Mouse (Mus musculus) intestine, postnatal 0 days (tissue): ENCODE results near the gene Uhrf2. TPM values are rescaled to one million over a fixed set of nuclear protein-coding genes. Genes with fewer than 3 reads are reported as not detected.
A peak's percentile ranks its signal among the peaks of the same experiment; 100 is the strongest.

Experiments used
- ATAC-seq: fragments of 200-750 bp; cut with Nextera tagmentation; 2 replicates; pipeline ENCODE4 v1.8.0; 2017; ENCODE audit warnings: mild to moderate bottlenecking, moderate TSS enrichment, moderate library complexity
- H3K27ac ChIP-seq: fragments of 300-500 bp; sonication (generic); 2 replicates; pipeline ENCODE4 v1.5.1; 2014; ENCODE audit warnings: mild to moderate bottlenecking, low read depth, low read length, moderate library complexity
- H3K27me3 ChIP-seq: fragments of 300-500 bp; sonication (generic); replicated peaks from 2 replicates; pipeline ENCODE4 v1.6.1; 2014; ENCODE audit warnings: low read length, mixed read lengths; ENCODE audit not compliant: control insufficient read depth, insufficient read depth
- H3K36me3 ChIP-seq: fragments of 300-500 bp; sonication (generic); 2 replicates; pipeline ENCODE4 v1.6.1; 2014; ENCODE audit warnings: mild to moderate bottlenecking, moderate library complexity; ENCODE audit not compliant: control insufficient read depth, insufficient read depth
- H3K4me1 ChIP-seq: fragments of 300-500 bp; sonication (generic); replicated peaks from 2 replicates; pipeline ENCODE4 v1.6.1; 2014; ENCODE audit warnings: antibody characterized with exemption, low read length, mixed read lengths; ENCODE audit not compliant: control insufficient read depth, insufficient read depth
- H3K4me2 ChIP-seq: fragments of 300-500 bp; sonication (generic); replicated peaks from 2 replicates; pipeline ENCODE4 v1.6.1; 2014; ENCODE audit warnings: low read depth, mild to moderate bottlenecking, moderate library complexity
- H3K4me3 ChIP-seq: fragments of 300-500 bp; sonication (generic); 2 replicates; pipeline ENCODE4 v1.5.1; 2014; ENCODE audit warnings: low read depth, low read length
- H3K9ac ChIP-seq: fragments of 300-500 bp; sonication (generic); 2 replicates; pipeline ENCODE4 v1.6.1; 2014; ENCODE audit warnings: mild to moderate bottlenecking, low read depth, low read length
- H3K9me3 ChIP-seq: fragments of 300-500 bp; sonication (generic); 2 replicates; pipeline ENCODE4 v1.6.1; 2016; ENCODE audit warnings: mixed run types; ENCODE audit not compliant: control insufficient read depth
- CTCF ChIP-seq: sonication (generic); IDR thresholded peaks from 2 replicates; pipeline ENCODE4 v1.5.1; 2016; ENCODE audit warnings: low read depth, mild to moderate bottlenecking, control low read depth, antibody characterized with exemption, moderate library complexity
- WGBS: fragments of 180-500 bp; shearing (Covaris S2); extraction: QIAGEN DNeasy Blood & Tissue Kit; methylation state at CpG from one replicate; pipeline ENCODE4 v1.1.7; 2014; 5-methylcytosine and 5-hydroxymethylcytosine counted together
- polyA plus RNA-seq: library from polyadenylated mRNA; unstranded; fragments of >200 nt; fragmentation: Nextera tagmentation; extraction: Ambion mirVana; gene quantifications from 2 replicates; pipeline ENCODE4 v1.2.1, GENCODE M21; 2015

Uhrf2 gene
- polyA plus RNA-seq, 1 experiment from 2014 or later: 18.3 TPM

- no peak overlapping the region for H3K27ac ChIP-seq
- no peak for ATAC-seq
- 71% methylated on average over 5 of the region's 5 CpGs for WGBS
- no peaks in the 10 kb centered on the region for H3K36me3 ChIP-seq
- H3K4me3 ChIP-seq: no peak overlapping the region
- no peak overlapping the region for H3K4me2 ChIP-seq
- no peak overlapping the region for H3K9ac ChIP-seq
- TF ChIP-seq CTCF: no peak
- H3K9me3 ChIP-seq: no peaks in the 10 kb centered on the region
- no peaks in the 10 kb centered on the region for H3K27me3 ChIP-seq
- H3K4me1 ChIP-seq: no peaks in the 10 kb centered on the region
Measured at GRCm38 (mm10) chr19:30115606-30116005, 85.3 kb downstream of the Uhrf2 start.

- Histone ChIP-seq H3K4me2 (no peak overlapping the region), H3K27ac (no peak overlapping the region), H3K9ac (no peak overlapping the region), H3K9me3 (no peaks in the 10 kb centered on the region), H3K4me1 (no peaks in the 10 kb centered on the region), H3K36me3 (no peaks in the 10 kb centered on the region), H3K4me3 (no peak overlapping the region), H3K27me3 (no peaks in the 10 kb centered on the region)
- no peak for ATAC-seq
- 75% methylated on average over 4 of the region's 4 CpGs for WGBS
- TF ChIP-seq CTCF: no peak
Measured at GRCm38 (mm10) chr19:30117241-30117640, 86.9 kb downstream of the Uhrf2 start.

DNA sequence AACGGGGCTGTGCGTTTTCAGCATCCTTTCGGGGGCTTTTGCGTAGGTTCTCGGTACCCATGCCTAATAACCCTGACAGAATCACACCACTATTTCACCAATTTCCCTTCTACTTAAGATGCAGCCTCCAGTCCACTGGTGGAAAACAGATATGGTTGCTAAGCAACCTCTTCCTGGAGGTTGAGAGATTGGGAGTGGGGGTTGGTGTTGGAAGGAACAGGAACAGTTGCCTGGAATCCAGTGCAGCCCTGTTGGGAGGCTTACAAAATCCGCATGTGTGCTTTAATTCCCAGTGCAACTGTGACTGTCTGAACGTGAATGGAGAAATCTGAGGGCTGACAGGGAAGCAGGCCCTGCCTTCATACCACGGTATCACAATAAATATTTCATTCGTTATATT is 87.5 kb downstream of the Uhrf2 start:
- H3K4me2 ChIP-seq: no peak overlapping the region
- WGBS: 71% methylated on average over 9 of the region's 9 CpGs
- H3K9ac ChIP-seq: no peak overlapping the region
- H3K27ac ChIP-seq: no peak overlapping the region
- no peaks in the 10 kb centered on the region for H3K9me3 ChIP-seq
- H3K4me1 ChIP-seq: no peaks in the 10 kb centered on the region
- no peaks in the 10 kb centered on the region for H3K27me3 ChIP-seq
- no peaks in the 10 kb centered on the region for H3K36me3 ChIP-seq
- no peak for TF ChIP-seq CTCF
- H3K4me3 ChIP-seq: no peak overlapping the region
- no peak for ATAC-seq

DNA sequence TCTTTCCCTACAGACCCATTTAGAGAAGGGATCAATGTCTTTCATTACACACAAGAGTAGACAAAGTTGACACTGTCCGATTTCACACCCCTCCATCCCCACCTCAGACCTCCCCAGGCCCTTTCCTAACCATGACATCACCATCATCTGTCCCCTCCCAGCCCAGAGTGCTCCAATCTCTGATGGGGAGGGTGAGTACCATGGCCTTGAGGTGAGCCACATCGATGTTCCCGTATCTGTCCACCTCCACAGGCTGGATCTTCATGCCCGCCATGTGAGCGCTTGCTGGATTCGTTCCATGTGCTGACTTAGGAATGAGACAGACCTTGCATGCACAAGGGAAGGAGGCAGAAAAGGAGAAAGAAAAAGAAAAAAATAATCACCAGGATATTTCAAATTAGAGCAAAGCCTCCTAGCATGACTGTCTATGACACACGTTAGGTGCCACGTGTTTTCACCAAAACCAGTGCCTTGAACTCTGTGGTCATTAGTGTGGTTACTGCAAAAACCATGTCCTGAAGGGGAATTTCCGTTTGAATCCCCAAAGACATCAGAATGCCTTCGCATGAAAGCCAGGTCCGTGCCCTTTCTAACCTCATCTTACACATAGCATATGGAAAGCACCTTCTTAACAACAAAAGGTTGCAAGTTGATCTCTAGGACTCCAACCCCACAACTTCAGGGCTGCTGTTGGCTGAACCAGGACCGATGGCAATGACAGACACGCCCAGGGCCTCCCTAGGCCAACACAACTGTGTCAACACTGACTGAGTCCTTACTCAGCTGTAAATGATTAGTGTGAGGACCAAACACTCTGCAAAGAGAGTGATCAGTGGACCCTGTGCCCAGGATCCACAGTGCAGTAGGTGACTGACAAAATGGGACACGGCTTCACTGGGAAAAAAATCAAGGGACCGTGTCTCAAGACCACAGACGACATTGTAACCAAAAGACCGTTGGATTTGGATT is 88.3 kb downstream of the Uhrf2 start:
- Histone ChIP-seq H3K36me3 (no peaks in the 10 kb centered on the region), H3K27ac (no peak overlapping the region), H3K27me3 (no peaks in the 10 kb centered on the region), H3K9ac (no peak overlapping the region), H3K4me3 (no peak overlapping the region), H3K4me1 (no peaks in the 10 kb centered on the region), H3K4me2 (no peak overlapping the region), H3K9me3 (no peaks in the 10 kb centered on the region)
- TF ChIP-seq CTCF: no peak
- ATAC-seq: peak; percentile 65
- 72% methylated on average over 17 of the region's 17 CpGs for WGBS

- Histone ChIP-seq H3K4me2 (no peak overlapping the region), H3K9me3 (no peaks in the 10 kb centered on the region), H3K9ac (no peak overlapping the region), H3K27me3 (no peaks in the 10 kb centered on the region), H3K36me3 (no peaks in the 10 kb centered on the region), H3K4me3 (no peak overlapping the region), H3K4me1 (no peaks in the 10 kb centered on the region), H3K27ac (no peak overlapping the region; the same call in 1 of the 2 replicates)
- WGBS: 42% methylated on average over 7 of the region's 7 CpGs
- TF ChIP-seq CTCF: no peak
- peak; percentile 60 for ATAC-seq
Measured at GRCm38 (mm10) chr19:30124999-30125669, 94.8 kb downstream of the Uhrf2 start.

DNA sequence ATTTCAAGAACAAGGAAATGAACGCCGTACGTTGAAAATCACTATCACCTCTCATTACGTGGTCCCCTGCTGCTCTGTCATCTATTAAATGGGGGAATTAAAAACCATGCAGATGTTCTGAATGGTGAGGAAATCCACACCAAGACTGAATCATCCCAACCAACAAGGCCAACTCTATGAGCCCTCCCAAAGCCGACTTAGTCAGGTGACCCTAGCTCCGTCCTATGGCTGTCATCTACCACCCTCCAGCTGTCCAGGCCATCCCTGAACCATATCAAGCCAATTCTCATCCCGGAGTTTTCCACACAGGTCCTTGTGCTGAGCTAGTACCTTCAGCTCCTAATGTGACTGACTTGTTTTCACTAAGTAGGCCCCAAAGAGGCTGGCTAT is 95.4 kb downstream of the Uhrf2 start:
- Histone ChIP-seq H3K4me2 (no peak overlapping the region), H3K9me3 (no peaks in the 10 kb centered on the region), H3K4me3 (no peak overlapping the region), H3K4me1 (no peaks in the 10 kb centered on the region), H3K36me3 (no peaks in the 10 kb centered on the region), H3K27ac (no peak overlapping the region; the same call in 1 of the 2 replicates), H3K9ac (no peak overlapping the region), H3K27me3 (no peaks in the 10 kb centered on the region)
- ATAC-seq: peak; percentile 2; the same call in 1 of the 2 replicates
- TF ChIP-seq CTCF: no peak
- 63% methylated on average over 7 of the region's 7 CpGs for WGBS
